Mouse (Mus musculus) midbrain, embryonic 16.5 days (tissue): Measurements from ENCODE around the gene Ctnnbip1. TPM values are rescaled to one million over a fixed set of nuclear protein-coding genes. Genes with fewer than 3 reads are reported as not detected.

Experiments used
- ATAC-seq: fragments of 200-750 bp; cut with Nextera tagmentation; 2 replicates; pipeline ENCODE4 v1.8.0; 2017; ENCODE audit warnings: moderate TSS enrichment
- H3K27ac ChIP-seq: fragments of 300-500 bp; sonication (generic); 2 replicates; pipeline ENCODE4 v1.5.1; 2014; ENCODE audit warnings: mild to moderate bottlenecking, low read length, mixed read lengths
- H3K27me3 ChIP-seq: fragments of 300-500 bp; sonication (generic); 2 replicates; pipeline ENCODE4 v1.6.1; 2014; ENCODE audit warnings: low read depth, low read length, mixed read lengths; ENCODE audit not compliant: control insufficient read depth, insufficient read depth
- H3K36me3 ChIP-seq: fragments of 300-500 bp; sonication (generic); 2 replicates; pipeline ENCODE4 v1.6.1; 2014; ENCODE audit warnings: mild to moderate bottlenecking, low read length, moderate library complexity, mixed read lengths; ENCODE audit not compliant: control insufficient read depth, insufficient read depth
- H3K4me1 ChIP-seq: fragments of 300-500 bp; sonication (generic); 2 replicates; pipeline ENCODE4 v1.6.1; 2014; ENCODE audit warnings: mild to moderate bottlenecking, low read length, mixed read lengths; ENCODE audit not compliant: control insufficient read depth, insufficient read depth
- H3K4me2 ChIP-seq: fragments of 300-500 bp; sonication (generic); 2 replicates; pipeline ENCODE4 v1.6.1; 2014; ENCODE audit warnings: mild to moderate bottlenecking, low read length, mixed read lengths
- H3K4me3 ChIP-seq: fragments of 300-500 bp; sonication (generic); 2 replicates; pipeline ENCODE4 v1.5.1; 2014; ENCODE audit warnings: low read depth, mild to moderate bottlenecking, low read length, moderate library complexity, mixed read lengths
- H3K9ac ChIP-seq: fragments of 300-500 bp; sonication (generic); 2 replicates; pipeline ENCODE4 v1.6.1; 2014; ENCODE audit warnings: low read depth, low read length, mixed read lengths
- H3K9me3 ChIP-seq: fragments of 300-500 bp; sonication (generic); replicated peaks from 2 replicates; pipeline ENCODE4 v1.6.1; 2014; ENCODE audit warnings: mild to moderate bottlenecking, low read length, mixed read lengths; ENCODE audit not compliant: control insufficient read depth, poor library complexity, severe bottlenecking
- WGBS: fragments of 180-500 bp; shearing (Covaris S2); extraction: QIAGEN DNeasy Blood & Tissue Kit; methylation state at CpG from one replicate; pipeline ENCODE4 v1.1.7; 2014; 5-methylcytosine and 5-hydroxymethylcytosine counted together
- polyA plus RNA-seq: library from polyadenylated mRNA; unstranded; fragments of >200 nt; fragmentation: Nextera tagmentation; extraction: Ambion mirVana; gene quantifications from 2 replicates; pipeline ENCODE4 v1.2.1, GENCODE M21; 2015

Ctnnbip1 gene
- polyA plus RNA-seq, 1 experiment from 2014 or later, result 111 TPM

GRCm38 (mm10) chr4:149585236-149585635 lies 67.2 kb downstream of the Ctnnbip1 start:
- no peak for ATAC-seq
- no peak overlapping the region for H3K4me2 ChIP-seq
- H3K27me3 ChIP-seq, result no peaks in the 10 kb centered on the region
- H3K4me3 ChIP-seq, result no peak overlapping the region
- H3K36me3 ChIP-seq, result no peaks in the 10 kb centered on the region
- WGBS, result 76% methylated on average over 8 of the region's 8 CpGs
- no peaks in the 10 kb centered on the region for H3K9me3 ChIP-seq
- peaks cover 17% of the 10 kb centered on the region for H3K4me1 ChIP-seq
- H3K9ac ChIP-seq, result no peak overlapping the region
- no peak overlapping the region for H3K27ac ChIP-seq

- Histone ChIP-seq H3K9me3 (no peaks in the 10 kb centered on the region), H3K9ac (peak within 1 kb of the TSS; percentile 97), H3K27me3 (no peaks in the 10 kb centered on the region), H3K4me1 (peaks cover 17% of the 10 kb centered on the region), H3K36me3 (no peaks in the 10 kb centered on the region), H3K4me3 (peak within 1 kb of the TSS; percentile 88), H3K4me2 (peak within 1 kb of the TSS; percentile 97), H3K27ac (peak within 1 kb of the TSS; percentile 86)
- peak; percentile 79 for ATAC-seq
- WGBS, result 2% methylated on average over 28 of the region's 103 CpGs
Measured at GRCm38 (mm10) chr4:149586044-149586782, 68.2 kb downstream of the Ctnnbip1 start, which contains the start of gene Clstn1. Gene Clstn1 (plus strand): TSS chr4:149586468.

GRCm38 (mm10) chr4:149586783-149587595 lies 69.0 kb downstream of the Ctnnbip1 start:
- WGBS, result under 1% methylated on average over 72 of the region's 72 CpGs

GRCm38 (mm10) chr4:149587596-149588168 lies 69.6 kb downstream of the Ctnnbip1 start:
- Histone ChIP-seq H3K36me3 (no peaks in the 10 kb centered on the region), H3K9ac (peak overlapping the region; percentile 97), H3K4me2 (peak overlapping the region; percentile 97), H3K27ac (peak overlapping the region; percentile 86), H3K27me3 (no peaks in the 10 kb centered on the region), H3K9me3 (no peaks in the 10 kb centered on the region), H3K4me3 (peak overlapping the region; percentile 88), H3K4me1 (peaks cover 23% of the 10 kb centered on the region)
- 2% methylated on average over 24 of the region's 24 CpGs for WGBS
- ATAC-seq, result peak; percentile 46

More at GRCm38 (mm10) chr4:149586783-149587595, 69.0 kb downstream of the Ctnnbip1 start:
- H3K4me2 ChIP-seq, result peak overlapping the region; percentile 97
- peaks cover 17% of the 10 kb centered on the region for H3K4me1 ChIP-seq
- H3K27me3 ChIP-seq, result no peaks in the 10 kb centered on the region
- H3K4me3 ChIP-seq, result peak overlapping the region; percentile 88
- H3K27ac ChIP-seq, result peak overlapping the region; percentile 86
- H3K36me3 ChIP-seq, result no peaks in the 10 kb centered on the region
- H3K9me3 ChIP-seq, result no peaks in the 10 kb centered on the region
- ATAC-seq, result peak; percentile 63
- peak overlapping the region; percentile 97 for H3K9ac ChIP-seq

- ATAC-seq, result no peak
- Histone ChIP-seq H3K27me3 (no peaks in the 10 kb centered on the region), H3K9ac (no peak overlapping the region), H3K9me3 (no peaks in the 10 kb centered on the region), H3K27ac (no peak overlapping the region), H3K4me1 (peaks cover 35% of the 10 kb centered on the region), H3K4me2 (no peak overlapping the region), H3K36me3 (no peaks in the 10 kb centered on the region), H3K4me3 (no peak overlapping the region)
- 95% methylated on average over 1 of the region's 1 CpGs for WGBS
Measured at GRCm38 (mm10) chr4:149590200-149590599, 72.2 kb downstream of the Ctnnbip1 start.

- 98% methylated on average over 2 of the region's 2 CpGs for WGBS
- Histone ChIP-seq H3K9me3 (no peaks in the 10 kb centered on the region), H3K9ac (no peak overlapping the region), H3K4me1 (peaks cover 34% of the 10 kb centered on the region), H3K27me3 (no peaks in the 10 kb centered on the region), H3K36me3 (no peaks in the 10 kb centered on the region), H3K4me2 (no peak overlapping the region), H3K27ac (no peak overlapping the region), H3K4me3 (no peak overlapping the region)
- ATAC-seq, result no peak
Measured at GRCm38 (mm10) chr4:149591486-149591885, 73.5 kb downstream of the Ctnnbip1 start.

- ATAC-seq, result peak; percentile 61; the same call in 1 of the 2 replicates
Measured at GRCm38 (mm10) chr4:149594913-149595581, 77.0 kb downstream of the Ctnnbip1 start.

GRCm38 (mm10) chr4:149597641-149598208 lies 79.7 kb downstream of the Ctnnbip1 start:
- Histone ChIP-seq H3K27me3 (no peaks in the 10 kb centered on the region), H3K36me3 (no peaks in the 10 kb centered on the region), H3K27ac (no peak overlapping the region), H3K4me3 (no peak overlapping the region), H3K9me3 (no peaks in the 10 kb centered on the region), H3K9ac (no peak overlapping the region), H3K4me2 (no peak overlapping the region), H3K4me1 (peaks cover 23% of the 10 kb centered on the region)
- no peak for ATAC-seq
- 77% methylated on average over 12 of the region's 12 CpGs for WGBS

More at GRCm38 (mm10) chr4:149594913-149595581, 77.0 kb downstream of the Ctnnbip1 start:
- Histone ChIP-seq H3K9ac (no peak overlapping the region), H3K27ac (peak overlapping the region; percentile 44), H3K4me1 (peaks cover 20% of the 10 kb centered on the region), H3K4me3 (no peak overlapping the region), H3K4me2 (no peak overlapping the region), H3K36me3 (no peaks in the 10 kb centered on the region), H3K9me3 (no peaks in the 10 kb centered on the region), H3K27me3 (no peaks in the 10 kb centered on the region)
- 45% methylated on average over 9 of the region's 9 CpGs for WGBS
